Mouse (Mus musculus): ENCODE measurements around the gene Olfr368.

Gene Olfr368

GRCm38 (mm10) chr2:37326215-37326614, at the start of gene Olfr368:
Olfr368 (plus strand) TSS chr2:37326515.
- DNase-seq = no peak

GRCm38 (mm10) chr2:37333321-37333720, 7.0 kb downstream of the Olfr368 start:
- DNase-seq = no peak

GRCm38 (mm10) chr2:37338497-37339187, 12.3 kb downstream of the Olfr368 start:
- DNase-seq = peak; percentile 52

- DNase-seq = no peak
Observed at GRCm38 (mm10) chr2:37351671-37352070, 25.4 kb downstream of the Olfr368 start.

GRCm38 (mm10) chr2:37355571-37355970, 29.3 kb downstream of the Olfr368 start:
- DNase-seq = no peak

GRCm38 (mm10) chr2:37358633-37359540, 32.6 kb downstream of the Olfr368 start, which contains the start of gene Pdcl:
Pdcl (minus strand) TSS chr2:37359332.
- peak; percentile 93 for DNase-seq

GRCm38 (mm10) chr2:37359908-37360307, 33.6 kb downstream of the Olfr368 start:
- no peak for DNase-seq

DNA sequence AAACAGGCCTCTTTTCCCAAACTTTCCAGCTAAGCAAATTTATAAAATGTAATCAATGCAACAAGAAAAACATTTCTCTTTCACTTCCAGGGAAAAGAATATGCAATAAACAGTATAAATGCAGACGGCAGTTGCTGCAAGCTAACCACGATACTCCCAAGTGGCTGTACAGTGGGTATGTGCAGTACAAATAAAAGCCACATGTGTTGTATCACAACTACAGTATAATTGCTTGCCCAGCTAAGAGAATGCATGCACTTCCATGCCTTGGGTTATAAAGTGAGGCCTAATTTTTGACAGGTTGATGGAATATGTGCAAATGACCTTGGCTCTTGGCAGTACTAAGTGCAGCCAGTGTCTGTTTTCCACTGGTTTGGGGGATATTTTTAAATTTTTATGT, 44.3 kb downstream of the Olfr368 start:
- no peak for DNase-seq

DNA sequence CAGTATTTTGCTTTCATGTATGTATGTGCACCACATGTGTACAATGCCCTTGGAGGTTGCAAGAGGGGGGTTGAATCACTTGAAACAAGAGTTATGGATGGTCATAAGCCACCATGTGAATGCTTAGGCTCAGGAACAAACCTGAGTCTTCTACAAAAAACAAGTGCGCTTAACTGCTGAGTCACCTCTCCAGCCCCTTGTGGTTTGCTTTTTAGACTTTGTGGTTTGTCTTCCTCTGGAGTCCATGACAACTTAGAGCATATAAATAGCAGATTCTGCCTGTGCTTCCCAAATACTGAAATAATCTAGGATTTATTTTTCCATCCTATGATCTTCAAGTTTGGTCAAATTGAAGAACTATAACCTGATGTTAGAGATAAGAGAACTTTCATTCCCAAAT, 49.7 kb downstream of the Olfr368 start:
- no peak for DNase-seq

DNA sequence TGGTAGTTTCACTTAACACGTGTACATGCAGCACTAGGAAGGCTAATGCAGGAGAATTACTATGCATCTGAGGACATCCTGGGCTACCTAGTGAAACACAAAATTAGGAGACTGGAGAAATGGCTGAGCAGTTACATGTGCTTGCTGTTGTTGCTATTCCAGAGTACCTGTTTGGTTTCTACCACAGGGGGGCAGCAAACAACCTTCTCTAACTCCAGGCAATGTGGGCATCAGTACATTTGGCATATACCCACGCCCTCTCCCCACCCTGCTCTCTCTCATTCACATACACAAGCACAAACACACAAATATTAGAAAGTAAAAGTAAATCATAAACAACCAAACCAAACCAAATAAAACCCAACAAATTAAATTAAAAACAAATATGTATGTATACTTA, 53.9 kb downstream of the Olfr368 start:
- peak; percentile 55 for DNase-seq

Measured in kidney, adult 18-20 months (tissue).